Mouse (Mus musculus): ENCODE data around the gene Myh9. TPM values are rescaled to one million over a fixed set of nuclear protein-coding genes. Genes with fewer than 3 reads are reported as not detected.

The Myh9 gene
- polyA plus RNA-seq, 1 experiment, result 350 TPM

- WGBS, result 8% methylated on average over 1 of the region's 1 CpGs
- Histone ChIP-seq H3K4me3 (ENCODE audit: insufficient read depth, low read depth, low read length) (no peak overlapping the region), H3K27ac (ENCODE audit: insufficient read depth, low read depth, low read length) (peak overlapping the region; percentile 67; the same call in 1 of the 2 replicates), H3K4me1 (ENCODE audit: control insufficient read depth, insufficient read depth, low read length) (peaks cover 12% of the 10 kb centered on the region)
- TF ChIP-seq CTCF (IDR thresholded peaks at IDR 0.05; ENCODE audit: insufficient read depth, low read depth, low read length) (no peak), POLR2A (IDR thresholded peaks at IDR 0.05; ENCODE audit: insufficient read depth, low read depth, low read length) (no peak)
Observed at GRCm38 (mm10) chr15:77860081-77860665, 18.2 kb upstream of the Myh9 start.

- no peak overlapping the region for H3K27ac ChIP-seq (ENCODE audit: insufficient read depth, low read depth, low read length)
- H3K4me3 ChIP-seq (ENCODE audit: insufficient read depth, low read depth, low read length), result peak overlapping the region; percentile 26
- TF ChIP-seq POLR2A (IDR thresholded peaks at IDR 0.05; ENCODE audit: insufficient read depth, low read depth, low read length) (no peak), CTCF (IDR thresholded peaks at IDR 0.05; ENCODE audit: insufficient read depth, low read depth, low read length) (no peak)
- WGBS, result 13% methylated on average over 28 of the region's 28 CpGs
- peaks cover 12% of the 10 kb centered on the region for H3K4me1 ChIP-seq (ENCODE audit: control insufficient read depth, insufficient read depth, low read length)
Observed at GRCm38 (mm10) chr15:77857662-77858156, 15.7 kb upstream of the Myh9 start.

DNA sequence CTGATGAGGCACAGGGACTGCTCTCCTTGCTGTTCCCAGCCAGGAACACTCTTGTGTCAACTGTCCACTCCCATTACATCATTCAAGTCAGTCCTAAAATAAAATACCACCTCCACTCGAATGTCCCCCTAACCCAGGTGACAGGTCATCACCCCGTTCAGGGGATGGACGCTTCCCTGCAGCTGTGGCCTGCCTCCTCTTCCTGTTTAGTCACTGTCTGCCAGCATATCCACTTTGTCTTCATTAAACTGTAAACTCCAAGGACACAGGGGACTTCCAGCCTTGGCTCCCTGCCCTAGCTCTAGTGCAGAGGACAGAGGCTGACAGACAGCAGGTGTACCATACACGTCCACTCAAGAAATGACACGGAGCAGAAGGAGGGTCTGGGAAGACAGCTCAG is 14.6 kb upstream of the Myh9 start:
- no peak for TF ChIP-seq CTCF (IDR thresholded peaks at IDR 0.05; ENCODE audit: insufficient read depth, low read depth, low read length)
- no peak for TF ChIP-seq POLR2A (IDR thresholded peaks at IDR 0.05; ENCODE audit: insufficient read depth, low read depth, low read length)
- Histone ChIP-seq H3K4me1 (ENCODE audit: control insufficient read depth, insufficient read depth, low read length) (peaks cover 12% of the 10 kb centered on the region), H3K4me3 (ENCODE audit: insufficient read depth, low read depth, low read length) (no peak overlapping the region), H3K27ac (ENCODE audit: insufficient read depth, low read depth, low read length) (no peak overlapping the region)
- 81% methylated on average over 5 of the region's 5 CpGs for WGBS

DNA sequence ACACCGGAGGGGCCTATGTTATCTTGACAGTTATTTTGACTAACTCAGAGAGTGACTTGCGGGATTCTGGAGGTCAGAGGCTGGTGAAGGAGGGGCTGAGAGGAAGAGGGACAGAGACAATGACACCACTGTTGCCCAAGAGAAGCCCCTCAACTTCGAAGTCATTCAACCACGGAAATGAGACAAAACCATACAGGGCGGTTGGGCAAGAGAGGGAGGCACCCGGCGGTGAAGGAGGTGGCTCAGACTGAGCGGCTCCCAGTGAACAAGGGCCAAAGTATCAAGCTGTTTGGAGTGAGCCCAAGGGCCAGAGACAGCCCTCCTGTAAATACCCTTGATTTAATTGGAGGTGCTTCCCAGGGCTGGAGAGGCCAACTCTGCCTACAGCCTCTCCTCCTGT is 13.3 kb upstream of the Myh9 start:
- 65% methylated on average over 8 of the region's 8 CpGs for WGBS
- no peak overlapping the region for H3K27ac ChIP-seq (ENCODE audit: insufficient read depth, low read depth, low read length)
- H3K4me3 ChIP-seq (ENCODE audit: insufficient read depth, low read depth, low read length), result no peak overlapping the region
- TF ChIP-seq CTCF (IDR thresholded peaks at IDR 0.05; ENCODE audit: insufficient read depth, low read depth, low read length), result no peak
- no peak for TF ChIP-seq POLR2A (IDR thresholded peaks at IDR 0.05; ENCODE audit: insufficient read depth, low read depth, low read length)
- H3K4me1 ChIP-seq (ENCODE audit: control insufficient read depth, insufficient read depth, low read length), result peaks cover 15% of the 10 kb centered on the region

GRCm38 (mm10) chr15:77852001-77852400 is 10.0 kb upstream of the Myh9 start:
- 0 out of 2 replicates have a peak, but pooled peaks cover 8% of the 10 kb centered on the region for H3K4me1 ChIP-seq (ENCODE audit: control insufficient read depth, insufficient read depth, low read length)
- no peak for TF ChIP-seq POLR2A (IDR thresholded peaks at IDR 0.05; ENCODE audit: insufficient read depth, low read depth, low read length)
- no peak for TF ChIP-seq CTCF (IDR thresholded peaks at IDR 0.05; ENCODE audit: insufficient read depth, low read depth, low read length)
- 93% methylated on average over 2 of the region's 2 CpGs for WGBS

DNA sequence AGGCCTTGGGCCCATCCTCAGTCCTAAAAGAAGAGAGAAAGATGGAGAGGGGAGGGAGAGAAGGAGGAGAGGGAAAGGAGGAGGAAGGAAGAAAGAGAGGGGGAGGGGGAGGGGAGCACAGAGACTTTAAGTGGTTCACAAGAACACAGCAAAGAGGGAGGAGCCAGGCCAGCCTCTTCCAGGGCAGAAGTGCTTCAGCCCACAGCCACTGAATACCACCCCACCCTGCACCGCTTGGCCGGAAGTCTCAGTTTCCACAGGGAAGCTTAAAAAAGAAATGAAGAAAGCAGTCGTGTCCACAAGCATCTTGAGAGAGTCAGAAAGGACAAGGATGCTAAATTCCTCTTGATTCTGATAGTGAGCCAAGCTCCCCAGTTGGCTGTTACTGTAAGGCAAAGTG is 9.2 kb upstream of the Myh9 start:
- 60% methylated on average over 3 of the region's 3 CpGs for WGBS
- Histone ChIP-seq H3K4me1 (ENCODE audit: control insufficient read depth, insufficient read depth, low read length) (0 out of 2 replicates have a peak, but pooled peaks cover 8% of the 10 kb centered on the region), H3K27ac (ENCODE audit: insufficient read depth, low read depth, low read length) (no peak overlapping the region), H3K4me3 (ENCODE audit: insufficient read depth, low read depth, low read length) (no peak overlapping the region)
- no peak for TF ChIP-seq CTCF (IDR thresholded peaks at IDR 0.05; ENCODE audit: insufficient read depth, low read depth, low read length)
- no peak for TF ChIP-seq POLR2A (IDR thresholded peaks at IDR 0.05; ENCODE audit: insufficient read depth, low read depth, low read length)

More at GRCm38 (mm10) chr15:77852001-77852400, 10.0 kb upstream of the Myh9 start:
- no peak overlapping the region for H3K4me3 ChIP-seq (ENCODE audit: insufficient read depth, low read depth, low read length)
- no peak overlapping the region for H3K27ac ChIP-seq (ENCODE audit: insufficient read depth, low read depth, low read length)

DNA sequence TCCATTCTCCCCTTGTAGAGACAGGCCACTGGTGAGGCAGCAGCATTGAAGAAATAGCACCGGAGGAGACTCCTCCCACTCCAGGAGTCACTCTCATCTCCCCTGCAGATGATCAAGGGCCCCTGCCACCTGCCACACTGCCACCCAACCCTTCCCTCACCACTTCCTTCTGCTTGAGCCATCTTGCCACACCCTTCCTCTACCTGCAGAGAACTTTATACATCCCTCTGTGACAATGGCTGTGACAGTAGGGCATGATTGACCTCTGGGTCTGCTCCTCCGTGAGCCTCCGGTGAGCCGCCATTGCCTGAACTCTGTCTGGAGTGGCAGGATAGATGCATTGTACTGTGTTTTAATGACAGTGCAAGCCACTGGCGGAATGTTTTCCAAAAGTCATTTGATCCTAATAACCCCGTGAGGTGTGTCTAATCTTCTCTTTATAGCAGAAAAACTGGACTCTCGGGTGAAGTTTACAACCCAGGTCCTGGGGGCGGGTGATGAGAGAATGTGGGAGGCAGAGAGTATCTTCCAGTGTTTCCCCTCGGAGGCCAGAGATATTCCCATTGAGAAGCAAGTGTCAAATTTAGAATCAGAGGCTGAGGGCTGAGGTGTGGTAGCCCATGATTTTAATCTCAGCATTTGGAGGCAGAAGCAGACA is 7.7 kb upstream of the Myh9 start:
- Histone ChIP-seq H3K4me3 (ENCODE audit: insufficient read depth, low read depth, low read length) (no peak overlapping the region), H3K27ac (ENCODE audit: insufficient read depth, low read depth, low read length) (no peak overlapping the region), H3K4me1 (ENCODE audit: control insufficient read depth, insufficient read depth, low read length) (0 out of 2 replicates have a peak, but pooled peaks cover 10% of the 10 kb centered on the region)
- 92% methylated on average over 9 of the region's 9 CpGs for WGBS
- TF ChIP-seq CTCF (IDR thresholded peaks at IDR 0.05; ENCODE audit: insufficient read depth, low read depth, low read length) (no peak), POLR2A (IDR thresholded peaks at IDR 0.05; ENCODE audit: insufficient read depth, low read depth, low read length) (no peak)

DNA sequence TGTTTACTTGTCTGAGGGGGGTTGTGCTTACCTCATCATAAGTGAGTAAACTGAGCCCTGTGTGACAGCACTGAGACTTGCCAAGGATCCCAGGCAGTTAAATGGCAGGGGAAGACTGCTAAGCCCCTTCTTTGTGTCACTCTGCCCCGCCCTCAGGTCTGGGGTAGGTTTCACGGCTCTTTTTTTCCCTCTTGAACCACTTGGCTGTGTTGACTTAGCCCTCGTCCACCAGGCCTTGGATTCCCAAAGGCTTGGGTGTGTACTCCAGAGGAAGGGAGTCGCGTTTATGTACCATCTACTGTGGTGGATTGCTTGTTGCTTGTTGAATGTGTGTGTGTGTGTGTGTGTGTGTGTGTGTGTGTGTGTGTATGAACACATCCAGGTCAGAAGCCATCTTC is 7.1 kb upstream of the Myh9 start:
- H3K27ac ChIP-seq (ENCODE audit: insufficient read depth, low read depth, low read length), result no peak overlapping the region
- 0 out of 2 replicates have a peak, but pooled peaks cover 10% of the 10 kb centered on the region for H3K4me1 ChIP-seq (ENCODE audit: control insufficient read depth, insufficient read depth, low read length)
- TF ChIP-seq CTCF (IDR thresholded peaks at IDR 0.05; ENCODE audit: insufficient read depth, low read depth, low read length) (no peak), POLR2A (IDR thresholded peaks at IDR 0.05; ENCODE audit: insufficient read depth, low read depth, low read length) (no peak)
- no peak overlapping the region for H3K4me3 ChIP-seq (ENCODE audit: insufficient read depth, low read depth, low read length)
- WGBS, result 74% methylated on average over 5 of the region's 5 CpGs

- no peak for TF ChIP-seq POLR2A (IDR thresholded peaks at IDR 0.05; ENCODE audit: insufficient read depth, low read depth, low read length)
- TF ChIP-seq CTCF (IDR thresholded peaks at IDR 0.05; ENCODE audit: insufficient read depth, low read depth, low read length), result no peak
- Histone ChIP-seq H3K4me3 (ENCODE audit: insufficient read depth, low read depth, low read length) (no peak overlapping the region), H3K4me1 (ENCODE audit: control insufficient read depth, insufficient read depth, low read length) (0 out of 2 replicates have a peak, but pooled peaks cover 10% of the 10 kb centered on the region), H3K27ac (ENCODE audit: insufficient read depth, low read depth, low read length) (no peak overlapping the region)
- WGBS, result 78% methylated on average over 16 of the region's 16 CpGs
Observed at GRCm38 (mm10) chr15:77848415-77849038, 6.6 kb upstream of the Myh9 start.

Measured in olfactory bulb, adult 2 months (tissue).